Mouse (Mus musculus) CD4-positive, CD25-positive, alpha-beta regulatory T cell, adult 4 months (primary cell): ENCODE data around the gene Wfdc18. TPM values are rescaled to one million over a fixed set of nuclear protein-coding genes. Genes with fewer than 3 reads are reported as not detected.
A peak's percentile ranks its signal among the peaks of the same experiment; 100 is the strongest.

Source experiments
- ATAC-seq: one replicate; pipeline ENCODE4 v1.8.0; 2017
- polyA plus RNA-seq, 2 experiments: library from polyadenylated mRNA; unstranded; fragments of 100-300 nt; shearing (Covaris generic); gene quantifications; one replicate each; pipeline ENCODE4 v1.2.1; 2017

Gene Wfdc18
- not detected for polyA plus RNA-seq

DNA sequence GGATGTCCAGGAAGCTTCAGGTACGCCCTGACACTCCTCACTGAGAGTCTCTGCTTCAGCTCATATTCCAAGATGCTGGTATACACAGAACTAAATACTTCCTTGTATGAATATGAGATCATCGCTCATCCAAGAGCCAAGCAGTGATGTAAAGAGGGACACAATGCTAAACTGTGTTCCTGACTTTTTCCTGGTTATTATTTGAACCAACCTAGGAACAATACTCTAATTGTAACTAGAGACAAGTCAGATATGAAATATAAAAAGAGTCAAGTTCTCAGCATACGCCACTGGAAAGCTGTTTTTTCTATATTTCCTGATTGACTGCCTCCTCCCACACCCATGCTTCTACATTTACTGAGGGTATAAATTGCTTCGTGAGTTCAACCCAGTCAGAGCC is at the start of gene Wfdc18:
Wfdc18 (plus strand) TSS at position 301 of the 400 bp plus-strand sequence.
- no peak for ATAC-seq

DNA sequence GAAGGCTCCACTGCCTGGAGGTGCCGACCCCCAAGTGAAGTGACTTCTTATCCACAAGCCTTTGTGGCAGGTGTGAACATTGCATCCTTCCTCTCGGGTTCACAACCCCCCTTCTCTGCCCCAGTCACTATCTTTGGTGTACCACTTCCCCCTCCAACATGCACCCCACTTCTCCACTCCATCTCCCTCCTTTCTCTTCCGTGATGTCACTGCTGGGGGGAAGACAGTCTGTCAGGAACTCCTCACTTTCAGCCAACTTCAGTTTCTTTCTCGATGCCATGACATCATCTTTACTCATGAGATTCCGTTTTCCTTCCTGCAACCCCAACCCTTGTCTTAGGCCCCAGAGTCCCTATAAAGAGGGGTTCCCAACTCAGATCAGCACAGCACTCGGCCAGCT is 46.6 kb upstream of the Wfdc18 start, which contains the start of gene Ccl4:
Ccl4 (plus strand) TSS at position 381 of the 400 bp plus-strand sequence.
- peak; percentile 39 for ATAC-seq

DNA sequence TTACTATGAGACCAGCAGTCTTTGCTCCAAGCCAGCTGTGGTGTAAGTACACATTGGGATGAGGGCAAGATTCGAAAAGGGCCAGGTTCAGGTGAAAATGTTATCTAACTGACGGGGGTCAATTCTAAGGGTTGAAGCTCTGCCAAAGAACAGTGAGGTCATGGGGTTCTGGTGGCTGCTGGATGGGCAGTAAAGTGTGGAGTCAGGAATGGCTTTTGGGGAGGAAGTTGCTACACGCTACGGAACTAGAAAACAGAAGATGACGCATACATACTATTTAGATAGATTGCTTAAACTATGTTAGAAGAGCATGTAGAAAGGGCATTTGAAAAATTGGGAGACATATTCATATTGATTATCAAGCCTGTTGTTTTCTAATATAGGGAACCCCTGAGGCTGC is 45.3 kb upstream of the Wfdc18 start:
- no peak for ATAC-seq

DNA sequence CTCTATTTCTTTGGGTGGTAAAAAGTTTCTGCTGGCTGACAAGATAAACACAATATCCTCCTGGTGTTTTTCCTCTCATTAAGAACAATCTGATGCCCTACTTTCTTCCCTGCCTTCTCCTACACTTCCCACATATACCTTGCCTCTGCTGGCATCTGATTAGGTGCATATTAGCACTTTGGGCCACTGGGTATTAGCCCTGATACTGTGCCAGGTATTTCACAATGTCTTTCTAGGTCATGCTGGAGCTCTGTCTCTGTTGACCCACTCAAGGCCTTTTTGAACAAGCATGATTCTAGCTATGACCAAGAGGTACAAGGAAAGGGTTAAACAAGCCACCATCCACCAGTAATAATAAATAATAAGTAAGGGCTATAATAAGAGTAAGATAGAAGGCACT is 37.1 kb upstream of the Wfdc18 start:
- ATAC-seq: no peak

DNA sequence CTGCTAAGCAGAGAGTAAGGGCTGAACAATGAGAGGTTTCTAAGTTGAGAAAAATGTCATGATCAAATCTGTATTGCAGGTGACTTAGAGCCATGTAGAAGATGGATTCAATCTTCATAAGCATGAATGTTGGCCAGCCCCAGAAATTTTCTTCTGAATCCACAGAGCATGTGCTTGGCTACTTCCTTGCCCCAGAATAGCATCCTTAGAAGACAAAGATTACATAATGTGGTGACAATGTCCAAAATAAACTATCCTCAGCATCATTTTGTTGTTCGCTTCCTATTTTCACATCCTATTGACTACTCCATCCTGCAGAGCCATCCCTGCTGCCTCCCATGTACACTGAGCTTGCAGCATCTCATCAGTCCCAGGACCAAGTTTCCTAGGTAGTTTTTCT is 33.1 kb upstream of the Wfdc18 start:
- no peak for ATAC-seq

DNA sequence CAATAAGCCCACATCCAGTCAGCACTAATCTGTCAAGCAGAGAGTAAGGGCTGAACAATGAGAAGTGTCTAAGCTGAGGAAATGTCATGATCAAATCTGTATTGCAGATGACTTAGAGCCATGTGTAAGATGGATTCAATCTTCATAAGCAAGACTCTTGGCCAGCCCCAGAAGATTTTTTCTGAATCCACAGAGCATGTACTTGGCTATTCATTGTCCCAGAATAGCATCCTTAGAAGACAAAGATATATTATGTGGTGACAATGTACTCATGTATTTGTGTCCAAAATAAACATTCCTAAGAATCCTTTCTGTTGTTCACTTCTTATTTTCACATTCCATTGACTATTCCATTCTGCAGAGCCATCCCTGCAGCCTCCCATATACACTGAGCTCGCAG is 18.9 kb upstream of the Wfdc18 start:
- ATAC-seq: no peak

DNA sequence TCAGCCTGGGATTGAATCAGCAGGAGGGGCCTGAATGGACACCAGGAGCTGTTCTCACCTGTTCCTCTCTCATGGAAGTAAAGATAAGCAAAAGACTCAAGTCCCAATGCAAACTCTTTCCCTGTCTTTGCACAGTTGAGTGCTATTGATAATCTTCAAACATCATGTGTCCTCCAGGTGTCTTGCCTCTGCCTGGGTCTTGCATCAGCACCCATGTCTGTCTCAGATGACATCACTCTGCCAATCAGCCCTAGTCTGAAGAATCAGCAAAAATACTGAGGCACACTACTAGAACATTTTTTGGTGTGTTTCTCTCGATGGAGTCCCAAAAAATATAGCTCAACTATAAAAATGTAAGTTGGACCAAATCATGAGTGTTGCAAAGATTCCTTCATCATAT is 16.8 kb upstream of the Wfdc18 start:
- no peak for ATAC-seq

DNA sequence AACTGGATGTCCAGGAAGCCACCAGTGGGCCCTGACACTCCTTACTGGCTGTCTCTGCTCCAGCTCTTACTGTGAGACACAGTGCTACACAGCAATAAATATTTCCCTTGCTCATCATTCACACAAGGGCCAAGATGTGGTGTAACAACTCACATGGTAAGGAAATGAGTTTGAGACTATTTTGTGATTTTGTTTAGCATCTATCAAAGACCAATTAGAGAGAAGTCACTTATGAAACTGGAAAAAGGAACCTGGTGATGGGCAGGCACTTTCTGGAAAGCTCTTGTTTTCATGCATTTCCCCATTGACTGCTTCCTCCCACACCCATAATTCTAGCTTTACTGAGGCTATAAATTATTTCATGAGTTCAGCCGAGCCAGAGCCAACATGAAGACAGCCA is 5.1 kb upstream of the Wfdc18 start, which contains the start of gene Wfdc17:
Wfdc17 (plus strand) TSS at position 287 of the 400 bp plus-strand sequence.
- no peak for ATAC-seq

DNA sequence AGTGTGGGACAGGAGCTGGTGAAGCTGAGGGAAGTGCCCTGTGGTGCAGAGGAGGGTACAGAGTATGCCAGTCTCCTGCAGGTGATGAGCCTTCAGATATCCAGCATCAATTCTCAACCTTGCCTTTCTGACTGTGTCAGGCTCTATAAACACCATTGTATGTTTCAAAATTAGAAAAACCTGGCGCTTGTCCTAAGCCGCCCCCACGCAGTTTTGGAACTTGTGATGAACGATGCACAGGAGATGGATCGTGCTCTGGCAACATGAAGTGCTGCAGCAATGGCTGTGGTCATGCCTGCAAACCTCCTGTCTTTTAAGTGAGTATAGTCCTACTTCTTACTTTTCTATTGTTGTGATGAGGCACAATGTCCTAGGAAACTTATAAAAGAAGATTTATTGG is 868 bp downstream of the Wfdc18 start:
- no peak for ATAC-seq

DNA sequence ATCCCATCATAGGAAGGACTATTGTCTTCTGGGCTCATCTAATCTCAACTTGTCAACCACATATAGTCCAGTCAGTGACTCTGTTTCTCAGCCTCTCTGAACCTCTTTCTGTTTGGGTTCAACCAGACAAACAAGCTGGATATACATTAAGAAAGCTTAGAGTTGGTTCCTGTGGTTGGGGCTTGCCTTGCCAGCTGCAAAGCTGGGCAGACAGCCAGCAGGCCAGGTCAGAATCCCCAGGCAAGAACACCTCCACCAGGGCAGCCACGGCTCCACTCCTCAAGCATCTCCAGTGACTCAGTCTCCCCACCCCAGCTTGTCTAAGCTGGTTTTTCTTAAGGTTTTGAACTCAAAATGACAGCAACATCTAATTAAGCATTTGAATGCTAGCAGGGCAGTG is 3.9 kb downstream of the Wfdc18 start:
- ATAC-seq: no peak

DNA sequence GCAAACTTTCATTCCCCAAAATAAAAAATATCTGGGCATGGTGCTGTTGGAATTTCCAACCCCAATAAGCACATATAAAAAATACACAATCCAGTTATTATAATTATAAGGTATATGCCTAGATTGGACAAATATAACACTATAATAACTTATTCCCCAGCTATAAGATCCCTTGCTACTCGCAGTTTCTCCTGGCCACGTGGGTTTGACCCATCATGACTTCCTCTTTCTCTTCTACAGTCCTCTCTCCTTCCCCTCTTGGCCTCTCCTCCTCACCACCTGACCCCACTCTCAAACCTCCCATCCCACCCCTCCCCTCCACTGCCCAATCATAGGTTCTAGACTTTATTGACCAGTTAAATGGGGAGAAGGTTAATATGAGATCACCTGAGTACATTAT is 5.1 kb downstream of the Wfdc18 start:
- no peak for ATAC-seq

DNA sequence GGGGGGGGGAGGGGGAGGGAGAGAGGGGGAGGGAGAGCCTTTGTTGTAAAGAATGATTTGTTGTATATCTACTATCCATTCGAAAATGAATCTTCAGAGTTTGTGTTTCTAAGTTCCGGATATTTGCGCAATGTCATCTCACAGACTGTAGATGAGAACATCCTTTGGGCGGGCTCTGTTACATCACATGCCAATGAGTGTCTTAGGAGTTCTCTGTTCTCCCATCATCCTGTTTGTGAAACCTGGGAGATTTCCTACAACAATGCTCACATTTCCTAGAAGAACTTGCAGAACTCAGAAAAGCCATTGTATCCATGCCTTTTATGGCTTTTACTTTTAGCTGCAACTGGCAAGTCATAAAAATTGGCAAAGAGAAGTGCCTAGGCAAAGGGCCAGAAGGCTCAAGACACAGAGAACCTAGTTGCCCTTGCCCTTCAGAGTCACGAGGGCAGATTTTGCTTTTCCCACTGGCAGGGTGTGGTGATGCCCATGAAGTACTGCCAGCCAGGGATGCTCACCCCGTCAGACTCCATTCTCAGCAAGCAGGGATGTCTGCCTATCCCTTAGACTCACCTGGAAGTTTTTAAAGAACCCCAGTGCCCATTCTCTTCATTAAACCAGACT is 8.3 kb downstream of the Wfdc18 start:
- ATAC-seq: no peak

DNA sequence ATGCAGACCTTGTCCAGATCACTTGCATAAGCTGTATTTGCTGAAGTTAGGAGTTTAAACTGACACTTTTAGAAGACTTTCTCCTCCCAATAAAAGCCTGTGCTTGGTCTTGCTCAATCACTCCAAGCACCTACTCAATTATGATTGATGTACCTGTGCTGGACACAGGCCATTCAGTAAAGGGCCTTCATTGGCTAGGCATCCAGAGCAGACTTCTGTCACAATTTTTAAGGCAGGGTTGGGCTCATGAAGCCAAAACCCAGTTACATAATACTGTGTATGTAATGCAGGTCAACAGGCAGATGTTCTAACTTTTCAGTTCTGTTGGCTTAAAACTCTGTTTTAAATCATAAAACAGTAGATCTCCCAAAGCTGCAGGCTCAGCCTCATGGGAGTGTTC is 12.0 kb downstream of the Wfdc18 start:
- ATAC-seq: no peak

DNA sequence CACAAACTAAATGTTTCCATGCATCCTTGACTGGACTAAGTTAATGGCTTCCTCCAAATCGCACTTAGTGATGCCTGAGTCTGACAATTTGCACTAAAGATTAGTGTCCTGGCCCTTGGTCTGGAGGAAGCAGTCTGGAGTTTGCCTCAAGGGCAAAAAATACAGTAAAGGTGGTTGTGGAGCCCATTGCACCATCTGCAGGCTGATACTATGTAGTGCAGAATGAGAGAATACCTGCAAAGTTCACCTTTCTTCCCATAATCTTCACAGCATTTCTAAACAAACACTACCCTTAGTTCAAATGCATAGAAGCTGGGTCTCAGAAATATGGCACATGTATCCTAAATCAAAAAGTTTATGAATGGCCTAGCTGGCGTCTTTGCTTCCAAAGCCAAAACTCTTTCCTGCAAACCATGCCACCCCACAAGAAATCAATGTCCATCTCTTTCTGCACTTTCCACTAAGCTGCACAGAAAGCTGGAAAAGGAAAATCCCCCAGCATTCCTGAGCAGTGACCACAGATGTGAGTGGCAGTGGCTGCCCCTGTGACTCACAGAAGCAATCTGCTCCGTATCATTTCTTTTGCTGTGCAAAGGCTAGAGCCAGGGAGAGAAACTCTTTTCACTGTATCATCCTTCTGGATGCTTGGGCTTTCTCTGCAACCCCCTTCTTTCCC is 20.1 kb downstream of the Wfdc18 start:
- no peak for ATAC-seq

DNA sequence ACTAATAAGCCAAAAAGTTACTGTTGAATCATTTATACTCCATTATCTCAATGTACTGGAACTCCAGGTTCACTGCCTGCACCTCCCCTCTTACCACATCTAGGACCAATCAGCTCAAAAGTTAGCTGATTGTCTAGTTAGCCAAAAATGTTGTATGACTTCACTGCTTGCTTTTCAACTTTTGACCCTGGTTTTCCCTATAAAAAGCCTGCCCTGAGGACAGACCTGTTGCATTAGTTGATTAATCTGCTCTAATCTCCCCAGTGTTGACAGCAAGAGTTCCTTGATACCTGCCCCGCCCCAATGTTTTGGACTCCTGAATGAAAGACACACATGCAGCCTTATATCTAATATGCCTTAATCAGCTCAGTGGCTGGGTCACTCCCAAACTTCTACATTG is 22.3 kb downstream of the Wfdc18 start:
- no peak for ATAC-seq

DNA sequence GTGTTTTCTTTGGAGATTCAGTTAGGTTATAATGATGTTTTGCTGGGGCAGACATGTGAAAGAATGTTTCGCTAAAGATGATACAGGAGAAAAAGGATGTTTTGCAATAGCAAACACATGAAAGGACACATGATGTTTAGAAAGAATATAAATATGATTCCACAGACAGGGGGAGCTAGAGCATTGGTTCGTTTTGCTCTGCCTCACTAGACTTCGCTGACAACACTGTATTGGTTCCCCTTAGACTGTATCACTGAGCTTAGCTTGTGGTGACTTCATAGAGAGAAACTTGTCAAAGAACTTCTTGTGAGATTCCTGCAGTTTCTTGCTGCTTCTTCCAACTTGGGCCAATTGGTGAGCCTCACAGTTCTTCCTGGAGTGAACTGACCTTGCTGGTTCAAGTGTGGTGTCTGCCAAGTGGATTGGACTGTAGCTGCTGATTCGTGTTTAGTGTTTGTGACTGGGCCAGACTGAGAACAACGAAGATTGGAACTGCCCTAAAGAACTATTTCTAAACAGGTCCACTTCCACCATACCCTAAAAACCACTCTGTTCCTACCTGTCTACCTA is 24.3 kb downstream of the Wfdc18 start:
- no peak for ATAC-seq

DNA sequence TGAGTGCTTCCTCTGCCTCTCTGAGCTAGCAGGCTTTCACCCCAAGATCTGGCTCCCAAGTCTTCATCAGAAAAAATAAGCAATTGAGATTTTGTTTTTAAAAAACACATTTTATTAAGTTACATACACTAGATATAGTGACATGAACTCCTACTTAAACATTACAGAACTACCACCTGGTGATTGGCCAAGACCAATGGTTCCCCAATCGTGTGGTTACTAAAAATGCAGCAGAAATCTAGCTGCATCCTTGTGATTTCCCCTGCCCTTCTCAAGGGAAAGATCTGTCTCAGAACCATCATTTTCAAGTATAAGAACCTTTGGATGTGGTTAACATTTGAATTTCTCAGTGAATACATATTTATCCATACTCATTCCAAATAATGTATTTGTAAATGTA is 25.4 kb downstream of the Wfdc18 start:
- ATAC-seq: no peak

DNA sequence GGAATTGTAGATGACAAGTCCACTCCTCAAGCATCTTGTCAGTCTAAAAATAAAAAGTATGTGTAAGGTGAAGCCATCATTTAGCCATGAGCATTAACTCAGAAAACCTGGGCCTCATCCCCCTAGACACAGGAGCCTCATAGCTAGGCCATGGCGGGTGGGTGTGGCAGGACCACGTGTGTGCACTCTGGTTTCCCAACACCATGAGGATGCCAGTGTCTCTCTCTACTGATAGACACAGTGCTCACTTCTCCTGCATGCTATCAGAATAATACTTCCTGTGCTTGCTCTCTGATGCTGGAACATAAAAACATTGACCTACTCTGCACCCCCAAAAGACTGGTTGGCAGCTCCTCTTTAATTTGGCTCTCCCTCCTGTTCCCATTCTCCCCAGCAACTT is 27.1 kb downstream of the Wfdc18 start:
- ATAC-seq: no peak

DNA sequence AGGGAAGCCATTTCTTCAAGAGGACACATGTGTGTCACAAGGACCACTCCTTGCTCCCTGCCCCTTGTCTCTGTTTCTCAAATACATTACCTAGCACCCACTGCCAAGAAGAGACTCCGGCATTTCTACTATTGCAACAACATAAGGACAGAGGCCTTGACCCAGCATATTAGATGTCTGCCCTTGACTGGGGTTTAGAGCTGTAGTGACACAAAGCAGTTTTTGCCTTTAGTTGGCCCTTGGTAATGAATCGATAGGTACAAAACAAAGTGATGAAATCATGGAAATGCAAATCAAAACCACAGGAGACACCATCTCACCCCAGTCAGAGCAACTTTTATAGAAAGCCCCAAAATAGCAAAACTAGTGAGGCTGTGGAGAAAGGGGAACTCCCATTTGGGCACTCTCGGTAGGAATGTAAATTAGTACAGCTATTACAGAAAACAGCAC is 28.3 kb downstream of the Wfdc18 start:
- peak; percentile 90 for ATAC-seq

DNA sequence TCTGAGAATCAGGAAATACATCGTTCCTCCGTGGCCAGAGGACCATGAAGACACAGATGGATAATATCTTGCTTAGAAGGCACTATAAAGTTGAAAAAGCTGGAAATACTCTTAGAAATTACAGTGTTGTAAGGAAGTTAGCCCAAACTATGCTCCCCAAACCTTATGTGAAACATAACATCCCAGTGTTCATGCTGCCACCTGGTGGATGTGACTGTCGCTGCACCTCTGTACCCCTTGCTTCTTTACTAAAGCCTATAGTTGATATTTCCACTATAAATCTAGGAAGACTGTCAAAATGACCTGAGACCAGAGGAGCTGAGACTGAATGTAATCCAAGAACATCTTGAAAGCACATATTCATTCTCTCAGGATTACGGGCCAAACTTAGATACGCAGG is 30.4 kb downstream of the Wfdc18 start:
- peak; percentile 61 for ATAC-seq

DNA sequence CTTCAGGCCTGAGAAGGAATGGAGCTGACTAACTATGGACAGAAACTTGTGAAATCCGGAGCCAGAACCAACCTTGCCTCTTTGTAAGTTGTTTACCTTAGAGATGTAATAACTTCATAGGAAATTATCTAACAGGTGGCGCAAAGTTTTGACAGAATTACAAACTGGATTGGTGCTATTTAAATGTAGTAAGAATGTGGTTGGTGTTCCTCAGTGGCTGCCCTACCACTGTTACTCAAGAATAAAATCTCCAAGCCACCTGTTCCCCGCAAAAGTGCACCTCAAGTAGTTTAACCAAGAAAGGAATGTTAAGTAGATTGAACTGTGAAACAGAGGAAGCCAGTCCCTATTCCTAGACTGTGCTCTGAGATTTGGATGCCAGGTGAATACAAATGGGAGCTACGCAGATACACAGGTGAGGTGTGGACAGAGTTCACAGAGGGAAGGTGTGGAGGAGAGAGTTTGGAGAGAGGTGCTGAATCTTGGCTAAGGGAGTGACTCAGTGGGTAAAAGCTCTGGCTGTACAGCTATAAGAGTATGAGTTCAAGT is 31.7 kb downstream of the Wfdc18 start:
- ATAC-seq: no peak

DNA sequence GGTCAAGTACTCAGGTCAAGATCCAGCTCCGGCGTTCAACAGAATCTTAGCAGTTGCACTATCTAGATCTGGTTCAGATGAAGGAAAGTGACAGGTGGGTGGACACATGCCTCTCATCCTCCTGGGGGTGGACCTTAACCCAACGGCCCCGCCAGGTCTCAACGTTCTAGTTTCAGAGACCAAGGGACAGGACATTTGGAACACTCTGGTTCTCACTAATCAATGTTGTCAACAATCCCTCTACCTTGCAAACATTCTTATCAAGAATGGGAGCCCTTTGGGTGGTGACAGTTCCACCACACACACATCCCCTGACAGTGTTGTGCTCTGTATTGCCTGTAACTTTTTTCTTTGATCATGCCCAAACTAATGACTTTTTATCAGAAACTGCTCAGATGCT is 33.0 kb downstream of the Wfdc18 start:
- no peak for ATAC-seq

DNA sequence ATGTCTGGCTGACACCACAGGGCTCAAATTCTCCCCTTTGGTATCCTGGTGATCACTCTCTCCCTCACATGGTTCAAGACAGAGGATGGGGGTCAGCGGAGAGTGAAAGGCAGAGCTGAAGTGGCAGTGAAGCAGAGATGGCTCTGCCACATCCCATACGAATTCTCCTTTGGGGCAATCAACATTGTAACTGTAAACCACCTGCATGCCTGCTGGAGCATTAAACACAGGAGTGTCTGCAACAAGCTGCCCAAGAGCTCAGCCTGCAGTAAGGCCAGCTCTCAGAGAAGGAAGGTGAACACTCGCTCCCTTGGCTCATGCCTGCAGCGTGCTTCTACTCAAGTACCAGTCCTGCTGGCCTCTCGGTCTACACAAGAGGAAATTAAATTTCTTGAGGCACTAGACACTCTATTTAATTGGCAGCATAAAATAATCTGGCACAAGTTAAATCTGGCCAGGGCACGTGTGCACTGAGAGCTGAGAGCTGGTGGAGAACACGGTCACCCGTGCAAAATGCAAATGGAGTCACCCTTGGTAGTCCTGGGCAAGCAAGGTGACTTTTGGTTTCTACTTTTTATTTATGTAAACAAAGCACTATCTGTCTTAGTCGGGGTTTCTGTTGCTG is 34.0 kb downstream of the Wfdc18 start:
- ATAC-seq: no peak
